Mouse (Mus musculus): ENCODE measurements around the gene Cyth1. TPM values are rescaled to one million over a fixed set of nuclear protein-coding genes. Genes with fewer than 3 reads are reported as not detected.
A peak's percentile ranks its signal among the peaks of the same experiment; 100 is the strongest.

The Cyth1 gene
- total and polyA plus RNA-seq, 2 experiments from 2014 or later: 19.5 to 48.3 TPM

DNA sequence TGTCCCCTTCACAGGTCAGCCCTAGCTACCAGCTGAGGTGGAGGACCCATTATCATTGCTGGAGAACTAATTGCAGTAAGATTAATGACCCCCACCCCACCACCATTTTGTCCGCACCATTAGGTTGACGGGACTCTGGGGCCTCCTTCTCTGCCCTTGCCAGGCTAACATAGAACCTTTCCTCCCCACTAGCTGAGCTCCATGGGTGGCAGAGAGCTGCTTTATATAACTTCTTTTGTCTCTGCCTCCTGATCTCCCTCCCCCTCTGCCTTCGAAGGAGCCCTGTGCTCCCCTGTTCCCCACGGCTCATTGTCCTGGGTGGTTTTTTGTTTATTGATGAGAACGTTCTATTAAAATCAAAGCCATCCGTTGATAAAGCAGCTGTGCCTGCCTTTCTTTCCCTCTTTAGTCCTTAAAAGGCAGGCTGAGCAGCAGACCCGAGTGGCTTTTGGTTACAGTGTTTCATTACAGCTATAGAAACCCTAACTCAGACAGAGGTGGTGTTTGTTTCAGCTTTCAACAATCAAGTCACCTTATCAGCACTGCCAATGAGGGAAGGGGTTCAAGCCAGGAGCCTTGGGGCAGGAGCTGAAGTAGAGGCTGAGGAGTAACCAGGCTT is 105.7 kb downstream of the Cyth1 start:
- Histone ChIP-seq H3K4me2 (ENCODE audit: low read depth, low read length) (no peak overlapping the region), H3K27me3 (ENCODE audit: insufficient read depth, low read length) (no peaks in the 10 kb centered on the region), H3K4me1 (ENCODE audit: insufficient read depth, low read length) (no peaks in the 10 kb centered on the region), H3K4me3 (ENCODE audit: low read length) (no peak overlapping the region), H3K9ac (replicated peaks; ENCODE audit: low read length) (no peak overlapping the region), H3K9me3 (ENCODE audit: low read length) (no peaks in the 10 kb centered on the region), H3K36me3 (ENCODE audit: insufficient read depth, low read length) (no peaks in the 10 kb centered on the region), H3K27ac (no peak overlapping the region)
- no peak for TF ChIP-seq CTCF (IDR thresholded peaks at IDR 0.05; ENCODE audit: low read depth)
- DNase-seq (ENCODE audit: low spot score): no peak
- WGBS: 13% methylated on average over 7 of the region's 7 CpGs
- no peak for ATAC-seq

GRCm38 (mm10) chr11:118140771-118141565 is 107.4 kb downstream of the Cyth1 start:
- Histone ChIP-seq H3K27me3 (ENCODE audit: insufficient read depth, low read length) (no peaks in the 10 kb centered on the region), H3K27ac (no peak overlapping the region), H3K4me2 (ENCODE audit: low read depth, low read length) (no peak overlapping the region), H3K4me3 (ENCODE audit: low read length) (no peak overlapping the region), H3K9ac (replicated peaks; ENCODE audit: low read length) (no peak overlapping the region), H3K4me1 (ENCODE audit: insufficient read depth, low read length) (no peaks in the 10 kb centered on the region), H3K9me3 (ENCODE audit: low read length) (no peaks in the 10 kb centered on the region), H3K36me3 (ENCODE audit: insufficient read depth, low read length) (no peaks in the 10 kb centered on the region)
- no peak for TF ChIP-seq CTCF (IDR thresholded peaks at IDR 0.05; ENCODE audit: low read depth)
- 77% methylated on average over 10 of the region's 10 CpGs for WGBS
- no peak for ATAC-seq
- DNase-seq (ENCODE audit: low spot score): no peak

DNA sequence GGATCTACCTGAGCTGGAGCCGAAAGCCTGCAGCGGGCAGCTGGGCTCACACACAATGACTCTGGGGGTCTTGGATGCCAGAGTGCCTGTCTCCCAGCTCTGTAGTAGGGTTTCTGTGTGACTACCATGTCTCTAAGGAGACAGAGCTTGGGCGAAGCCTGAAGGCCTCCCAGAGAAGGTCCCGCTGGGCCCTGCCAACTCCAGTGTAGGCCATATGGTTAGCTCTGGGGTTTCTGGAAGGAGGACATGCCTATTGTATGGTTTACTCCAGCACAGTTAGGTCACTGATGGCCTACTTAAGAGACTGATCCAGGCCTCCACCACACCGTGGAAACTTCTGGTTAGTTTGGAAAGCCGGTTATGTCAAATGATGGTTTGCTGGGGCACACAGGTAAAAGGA is 110.0 kb downstream of the Cyth1 start:
- 97% methylated on average over 6 of the region's 6 CpGs for WGBS

GRCm38 (mm10) chr11:118136172-118136632 is 112.2 kb downstream of the Cyth1 start:
- no peak overlapping the region for H3K4me3 ChIP-seq (ENCODE audit: low read length)
- 30% methylated on average over 5 of the region's 5 CpGs for WGBS

More for the DNA sequence above, 110.0 kb downstream of the Cyth1 start:
- Histone ChIP-seq H3K9ac (replicated peaks; ENCODE audit: low read length) (no peak overlapping the region), H3K4me2 (ENCODE audit: low read depth, low read length) (no peak overlapping the region), H3K36me3 (ENCODE audit: insufficient read depth, low read length) (no peaks in the 10 kb centered on the region), H3K4me3 (ENCODE audit: low read length) (no peak overlapping the region), H3K27me3 (ENCODE audit: insufficient read depth, low read length) (no peaks in the 10 kb centered on the region), H3K9me3 (ENCODE audit: low read length) (no peaks in the 10 kb centered on the region), H3K4me1 (ENCODE audit: insufficient read depth, low read length) (no peaks in the 10 kb centered on the region), H3K27ac (no peak overlapping the region)
- DNase-seq (ENCODE audit: low spot score) (no peak), ATAC-seq (no peak)
- TF ChIP-seq CTCF (IDR thresholded peaks at IDR 0.05; ENCODE audit: low read depth): no peak

GRCm38 (mm10) chr11:118135271-118135670 is 113.1 kb downstream of the Cyth1 start:
- ATAC-seq (no peak), DNase-seq (ENCODE audit: low spot score) (no peak)
- H3K9ac ChIP-seq (replicated peaks; ENCODE audit: low read length): no peak overlapping the region
- H3K9me3 ChIP-seq (ENCODE audit: low read length): no peaks in the 10 kb centered on the region
- no peak overlapping the region for H3K27ac ChIP-seq
- no peak overlapping the region for H3K4me3 ChIP-seq (ENCODE audit: low read length)
- TF ChIP-seq CTCF (IDR thresholded peaks at IDR 0.05; ENCODE audit: low read depth): no peak
- no peak overlapping the region for H3K4me2 ChIP-seq (ENCODE audit: low read depth, low read length)
- H3K4me1 ChIP-seq (ENCODE audit: insufficient read depth, low read length): no peaks in the 10 kb centered on the region
- H3K36me3 ChIP-seq (ENCODE audit: insufficient read depth, low read length): no peaks in the 10 kb centered on the region
- WGBS: 79% methylated on average over 6 of the region's 6 CpGs
- no peaks in the 10 kb centered on the region for H3K27me3 ChIP-seq (ENCODE audit: insufficient read depth, low read length)

More at GRCm38 (mm10) chr11:118136172-118136632, 112.2 kb downstream of the Cyth1 start:
- no peaks in the 10 kb centered on the region for H3K27me3 ChIP-seq (ENCODE audit: insufficient read depth, low read length)
- no peak overlapping the region for H3K4me2 ChIP-seq (ENCODE audit: low read depth, low read length)
- no peak overlapping the region for H3K9ac ChIP-seq (replicated peaks; ENCODE audit: low read length)
- DNase-seq (ENCODE audit: low spot score): no peak
- no peak for ATAC-seq
- no peaks in the 10 kb centered on the region for H3K36me3 ChIP-seq (ENCODE audit: insufficient read depth, low read length)
- no peaks in the 10 kb centered on the region for H3K9me3 ChIP-seq (ENCODE audit: low read length)
- no peak overlapping the region for H3K27ac ChIP-seq
- TF ChIP-seq CTCF (IDR thresholded peaks at IDR 0.05; ENCODE audit: low read depth): no peak
- H3K4me1 ChIP-seq (ENCODE audit: insufficient read depth, low read length): no peaks in the 10 kb centered on the region

- no peak overlapping the region for H3K27ac ChIP-seq
- H3K4me3 ChIP-seq (ENCODE audit: low read length): no peak overlapping the region
- no peak overlapping the region for H3K4me2 ChIP-seq (ENCODE audit: low read depth, low read length)
- no peaks in the 10 kb centered on the region for H3K27me3 ChIP-seq (ENCODE audit: insufficient read depth, low read length)
- no peaks in the 10 kb centered on the region for H3K4me1 ChIP-seq (ENCODE audit: insufficient read depth, low read length)
- H3K36me3 ChIP-seq (ENCODE audit: insufficient read depth, low read length): no peaks in the 10 kb centered on the region
- H3K9ac ChIP-seq (replicated peaks; ENCODE audit: low read length): no peak overlapping the region
- H3K9me3 ChIP-seq (ENCODE audit: low read length): no peaks in the 10 kb centered on the region
- ATAC-seq (peak; percentile 31; the same call in 1 of the 2 replicates), DNase-seq (ENCODE audit: low spot score) (peak; percentile 50)
- 21% methylated on average over 4 of the region's 4 CpGs for WGBS
- no peak for TF ChIP-seq CTCF (IDR thresholded peaks at IDR 0.05; ENCODE audit: low read depth)
Measured at GRCm38 (mm10) chr11:118133752-118134169, 114.6 kb downstream of the Cyth1 start.
